Mouse (Mus musculus) thymus, adult 2 months (tissue): Measurements from ENCODE around the gene Grwd1. TPM values are rescaled to one million over a fixed set of nuclear protein-coding genes. Genes with fewer than 3 reads are reported as not detected.

Experiments used
- DNase-seq: peaks from one replicate; pipeline ENCODE4 v3.0.0; 2021
- H3K27ac ChIP-seq: fragments of 200-500 bp; 2 replicates; pipeline ENCODE4 v1.5.1; 2012; ENCODE audit warnings: low read length, control low read depth; ENCODE audit not compliant: control insufficient read depth, insufficient read depth
- H3K27me3 ChIP-seq: fragments of 200-500 bp; 2 replicates; pipeline ENCODE4 v1.6.1; 2012; ENCODE audit warnings: mild to moderate bottlenecking, low read length, moderate library complexity, mixed read lengths; ENCODE audit not compliant: control insufficient read depth, insufficient read depth
- H3K36me3 ChIP-seq: fragments of 200-500 bp; 2 replicates; pipeline ENCODE4 v1.6.1; 2012; ENCODE audit warnings: mild to moderate bottlenecking, low read length, moderate library complexity; ENCODE audit not compliant: control insufficient read depth, insufficient read depth
- H3K4me1 ChIP-seq: fragments of 200-500 bp; replicated peaks from 2 replicates; pipeline ENCODE4 v1.6.1; 2012; ENCODE audit warnings: low read length; ENCODE audit not compliant: control insufficient read depth, insufficient read depth
- H3K4me3 ChIP-seq: fragments of 200-500 bp; 2 replicates; pipeline ENCODE4 v1.5.1; 2012; ENCODE audit warnings: mild to moderate bottlenecking, low read length, control low read depth, moderate library complexity; ENCODE audit not compliant: control insufficient read depth, insufficient read depth
- CTCF ChIP-seq: fragments of 200-500 bp; IDR thresholded peaks from 2 replicates; pipeline ENCODE4 v1.5.1; 2012; ENCODE audit warnings: mild to moderate bottlenecking, control low read depth, low read length, moderate library complexity, borderline replicate concordance; ENCODE audit not compliant: control insufficient read depth, poor library complexity, insufficient read depth; ENCODE audit errors: extremely low read depth
- POLR2A ChIP-seq: fragments of 200-500 bp; IDR thresholded peaks from 2 replicates; pipeline ENCODE4 v1.6.1; 2012; ENCODE audit warnings: mild to moderate bottlenecking, low read length, control low read depth, moderate library complexity; ENCODE audit not compliant: control insufficient read depth, poor library complexity, insufficient read depth; ENCODE audit errors: extremely low read depth
- WGBS: fragments of 180-500 bp; shearing (Covaris S2); methylation state at CpG from one replicate; pipeline ENCODE4 v1.1.7; 2018; 5-methylcytosine and 5-hydroxymethylcytosine counted together
- polyA plus RNA-seq: library from polyadenylated mRNA; depleted of rRNA; stranded (reverse); fragments of >200 nt; gene quantifications from 2 replicates; pipeline ENCODE4 v1.2.3, GENCODE M21; 2012

The Grwd1 gene
- polyA plus RNA-seq, 1 experiment, result 22.4 TPM

- H3K27me3 ChIP-seq, result peaks cover 15% of the 10 kb centered on the region; the same call in 1 of the 2 replicates
- TF ChIP-seq POLR2A (no peak), CTCF (no peak)
- DNase-seq, result no peak
- no peak overlapping the region for H3K4me3 ChIP-seq
- H3K27ac ChIP-seq, result no peak overlapping the region
- no peaks in the 10 kb centered on the region for H3K36me3 ChIP-seq
- peaks cover 15% of the 10 kb centered on the region for H3K4me1 ChIP-seq
- WGBS, result 51% methylated on average over 7 of the region's 7 CpGs
Measured at GRCm38 (mm10) chr7:45800001-45800400, 30.7 kb downstream of the Grwd1 start.

GRCm38 (mm10) chr7:45798931-45799330 lies 31.8 kb downstream of the Grwd1 start:
- Histone ChIP-seq H3K4me1 (peaks cover 15% of the 10 kb centered on the region), H3K36me3 (no peaks in the 10 kb centered on the region), H3K4me3 (no peak overlapping the region), H3K27me3 (peaks cover 15% of the 10 kb centered on the region; the same call in 1 of the 2 replicates), H3K27ac (no peak overlapping the region)
- DNase-seq, result no peak
- 49% methylated on average over 7 of the region's 7 CpGs for WGBS
- TF ChIP-seq POLR2A (no peak), CTCF (no peak)

GRCm38 (mm10) chr7:45798511-45798836 lies 32.3 kb downstream of the Grwd1 start:
- H3K27me3 ChIP-seq, result peaks cover 15% of the 10 kb centered on the region; the same call in 1 of the 2 replicates
- 2% methylated on average over 19 of the region's 19 CpGs for WGBS
- DNase-seq, result no peak

GRCm38 (mm10) chr7:45797661-45798510 lies 32.9 kb downstream of the Grwd1 start:
- no peak overlapping the region for H3K27ac ChIP-seq
- H3K27me3 ChIP-seq, result peaks cover 15% of the 10 kb centered on the region; the same call in 1 of the 2 replicates
- no peak for DNase-seq
- no peaks in the 10 kb centered on the region for H3K36me3 ChIP-seq
- WGBS, result 5% methylated on average over 60 of the region's 60 CpGs
- TF ChIP-seq CTCF, result no peak
- TF ChIP-seq POLR2A, result no peak
- peak overlapping the region; percentile 33 for H3K4me3 ChIP-seq
- H3K4me1 ChIP-seq, result peaks cover 15% of the 10 kb centered on the region

More at GRCm38 (mm10) chr7:45798511-45798836, 32.3 kb downstream of the Grwd1 start:
- H3K36me3 ChIP-seq, result no peaks in the 10 kb centered on the region
- H3K4me1 ChIP-seq, result peaks cover 15% of the 10 kb centered on the region
- no peak overlapping the region for H3K27ac ChIP-seq
- H3K4me3 ChIP-seq, result peak overlapping the region; percentile 33
- TF ChIP-seq POLR2A, result no peak
- no peak for TF ChIP-seq CTCF

GRCm38 (mm10) chr7:45796950-45797349 lies 33.8 kb downstream of the Grwd1 start:
- H3K4me1 ChIP-seq, result peaks cover 15% of the 10 kb centered on the region
- H3K27me3 ChIP-seq, result peaks cover 15% of the 10 kb centered on the region; the same call in 1 of the 2 replicates
- TF ChIP-seq POLR2A (no peak), CTCF (no peak)
- H3K27ac ChIP-seq, result no peak overlapping the region
- H3K36me3 ChIP-seq, result no peaks in the 10 kb centered on the region
- DNase-seq, result no peak
- WGBS, result 70% methylated on average over 6 of the region's 6 CpGs
- H3K4me3 ChIP-seq, result no peak overlapping the region

GRCm38 (mm10) chr7:45794971-45795370 lies 35.8 kb downstream of the Grwd1 start:
- Histone ChIP-seq H3K27me3 (peaks cover 13% of the 10 kb centered on the region; the same call in 1 of the 2 replicates), H3K4me1 (peaks cover 10% of the 10 kb centered on the region), H3K36me3 (no peaks in the 10 kb centered on the region), H3K4me3 (no peak overlapping the region), H3K27ac (no peak overlapping the region)
- DNase-seq, result no peak
- TF ChIP-seq CTCF (no peak), POLR2A (no peak)
- 97% methylated on average over 29 of the region's 29 CpGs for WGBS

- peaks cover 10% of the 10 kb centered on the region for H3K4me1 ChIP-seq
- TF ChIP-seq POLR2A (no peak), CTCF (no peak)
- H3K36me3 ChIP-seq, result no peaks in the 10 kb centered on the region
- no peak for DNase-seq
- H3K4me3 ChIP-seq, result no peak overlapping the region
- no peak overlapping the region for H3K27ac ChIP-seq
- peaks cover 13% of the 10 kb centered on the region; the same call in 1 of the 2 replicates for H3K27me3 ChIP-seq
- 88% methylated on average over 44 of the region's 44 CpGs for WGBS
Measured at GRCm38 (mm10) chr7:45793969-45794585, 36.7 kb downstream of the Grwd1 start.
